Mouse (Mus musculus): ENCODE results near the gene Plekhm2.

GRCm38 (mm10) chr4:141635991-141636390, 28.7 kb downstream of the Plekhm2 start:
- TF ChIP-seq MAFK (IDR thresholded peaks at IDR 0.05; ENCODE audit: borderline replicate concordance, low read depth, low read length), result no peak
- TF ChIP-seq TCF12 (IDR thresholded peaks at IDR 0.05; ENCODE audit: low read depth, low read length), result no peak
- TF ChIP-seq E2F4 (IDR thresholded peaks at IDR 0.05; ENCODE audit: borderline replicate concordance, low read depth, low read length), result no peak
- no peak for TF ChIP-seq HCFC1 (IDR thresholded peaks at IDR 0.05; ENCODE audit: low read depth, low read length)
- no peak for TF ChIP-seq CTCF (IDR thresholded peaks at IDR 0.05 in 2 of 3, conservative IDR thresholded peaks at IDR 0.05 in 1 of 3; ENCODE audit: control insufficient read depth in 1 of 3, insufficient read depth in 1 of 3, low read depth in 2 of 3, low read length in 3 of 3, poor library complexity in 1 of 3, severe bottlenecking in 1 of 3)
- no peak for TF ChIP-seq GATA1 (IDR thresholded peaks at IDR 0.05; ENCODE audit: low read depth, low read length)
- TF ChIP-seq POLR2A (IDR thresholded peaks at IDR 0.05; ENCODE audit: control insufficient read depth in 1 of 2, insufficient read depth in 1 of 2, low read depth in 1 of 2, low read length in 2 of 2, poor library complexity in 1 of 2), result no peak
- TF ChIP-seq ZMIZ1 (IDR thresholded peaks at IDR 0.05; ENCODE audit: low read depth, low read length), result no peak
- no peak for TF ChIP-seq JUND (IDR thresholded peaks at IDR 0.05; ENCODE audit: low read depth, low read length)
- no peak for TF ChIP-seq MAX (IDR thresholded peaks at IDR 0.05; ENCODE audit: low read length)
- no peak for TF ChIP-seq ZNF384 (IDR thresholded peaks at IDR 0.05; ENCODE audit: low read depth, low read length)
- TF ChIP-seq EP300 (IDR thresholded peaks at IDR 0.05; ENCODE audit: low read depth in 1 of 2, low read length in 2 of 2), result no peak
- no peak for TF ChIP-seq CHD1 (IDR thresholded peaks at IDR 0.05; ENCODE audit: low read depth, low read length)

All from MEL (cell line).